Mouse (Mus musculus) midbrain, postnatal 0 days (tissue): ENCODE results near the gene Cbr2. TPM values are rescaled to one million over a fixed set of nuclear protein-coding genes. Genes with fewer than 3 reads are reported as not detected.
"Not testable (repeated sequence)": the region's sequence is repeated elsewhere in the genome, so short reads cannot be mapped to it uniquely, and the experiment has no call there.

Experiments used
- ATAC-seq: fragments of 200-750 bp; cut with Nextera tagmentation; 2 replicates; pipeline ENCODE4 v1.8.0; 2017; ENCODE audit warnings: moderate number of reproducible peaks, mild to moderate bottlenecking, moderate TSS enrichment, moderate library complexity; ENCODE audit not compliant: low FRiP score
- DNase-seq: peaks from one replicate; pipeline ENCODE4 v3.0.0-alpha.2; 2015; ENCODE audit warnings: low spot score
- H3K27ac ChIP-seq: fragments of 300-500 bp; sonication (generic); 2 replicates; pipeline ENCODE4 v1.5.1; 2014; ENCODE audit warnings: low read depth, mild to moderate bottlenecking, low read length, mixed read lengths
- H3K27me3 ChIP-seq: fragments of 300-500 bp; sonication (generic); 2 replicates; pipeline ENCODE4 v1.6.1; 2014; ENCODE audit warnings: low read length, control low read depth, mixed read lengths; ENCODE audit not compliant: insufficient read depth
- H3K36me3 ChIP-seq: fragments of 300-500 bp; sonication (generic); 2 replicates; pipeline ENCODE4 v1.6.1; 2014; ENCODE audit warnings: low read length, control low read depth, mixed read lengths; ENCODE audit not compliant: insufficient read depth
- H3K4me1 ChIP-seq: fragments of 300-500 bp; sonication (generic); 2 replicates; pipeline ENCODE4 v1.6.1; 2014; ENCODE audit warnings: mild to moderate bottlenecking, control low read depth, antibody characterized with exemption, low read length, mixed read lengths; ENCODE audit not compliant: insufficient read depth
- H3K4me2 ChIP-seq: fragments of 300-500 bp; sonication (generic); 2 replicates; pipeline ENCODE4 v1.6.1; 2014; ENCODE audit warnings: low read depth, mild to moderate bottlenecking, low read length, mixed read lengths; ENCODE audit not compliant: poor library complexity, severe bottlenecking
- H3K4me3 ChIP-seq: fragments of 300-500 bp; sonication (generic); 2 replicates; pipeline ENCODE4 v1.5.1; 2014; ENCODE audit warnings: low read depth, mild to moderate bottlenecking, low read length, moderate library complexity
- H3K9ac ChIP-seq: fragments of 300-500 bp; sonication (generic); replicated peaks from 2 replicates; pipeline ENCODE4 v1.6.1; 2014; ENCODE audit warnings: mild to moderate bottlenecking, low read length, moderate library complexity, mixed read lengths; ENCODE audit not compliant: poor library complexity, severe bottlenecking
- H3K9me3 ChIP-seq: fragments of 300-500 bp; sonication (generic); 2 replicates; pipeline ENCODE4 v1.6.1; 2016; ENCODE audit warnings: low read length, control low read depth
- CTCF ChIP-seq: IDR thresholded peaks from 2 replicates; pipeline ENCODE4 v1.5.1; 2016; ENCODE audit warnings: antibody characterized with exemption, mild to moderate bottlenecking
- WGBS: fragments of 180-500 bp; shearing (Covaris S2); extraction: QIAGEN DNeasy Blood & Tissue Kit; methylation state at CpG from one replicate; pipeline ENCODE4 v1.1.7; 2014; 5-methylcytosine and 5-hydroxymethylcytosine counted together
- polyA plus RNA-seq: library from polyadenylated mRNA; unstranded; fragments of >200 nt; fragmentation: Nextera tagmentation; extraction: Ambion mirVana; gene quantifications from 2 replicates; pipeline ENCODE4 v1.2.1, GENCODE M21; 2015
- total RNA-seq: library from RNA; depleted of rRNA; stranded (reverse); fragments of >200 nt; gene quantifications from 2 replicates; pipeline ENCODE4 v1.2.3, GENCODE M21; 2014; rRNA removed

The Cbr2 gene
- total RNA-seq = 3.6 and 5.2 TPM in 2 replicates
- polyA plus RNA-seq = 4.0 and 4.4 TPM in 2 replicates

DNA sequence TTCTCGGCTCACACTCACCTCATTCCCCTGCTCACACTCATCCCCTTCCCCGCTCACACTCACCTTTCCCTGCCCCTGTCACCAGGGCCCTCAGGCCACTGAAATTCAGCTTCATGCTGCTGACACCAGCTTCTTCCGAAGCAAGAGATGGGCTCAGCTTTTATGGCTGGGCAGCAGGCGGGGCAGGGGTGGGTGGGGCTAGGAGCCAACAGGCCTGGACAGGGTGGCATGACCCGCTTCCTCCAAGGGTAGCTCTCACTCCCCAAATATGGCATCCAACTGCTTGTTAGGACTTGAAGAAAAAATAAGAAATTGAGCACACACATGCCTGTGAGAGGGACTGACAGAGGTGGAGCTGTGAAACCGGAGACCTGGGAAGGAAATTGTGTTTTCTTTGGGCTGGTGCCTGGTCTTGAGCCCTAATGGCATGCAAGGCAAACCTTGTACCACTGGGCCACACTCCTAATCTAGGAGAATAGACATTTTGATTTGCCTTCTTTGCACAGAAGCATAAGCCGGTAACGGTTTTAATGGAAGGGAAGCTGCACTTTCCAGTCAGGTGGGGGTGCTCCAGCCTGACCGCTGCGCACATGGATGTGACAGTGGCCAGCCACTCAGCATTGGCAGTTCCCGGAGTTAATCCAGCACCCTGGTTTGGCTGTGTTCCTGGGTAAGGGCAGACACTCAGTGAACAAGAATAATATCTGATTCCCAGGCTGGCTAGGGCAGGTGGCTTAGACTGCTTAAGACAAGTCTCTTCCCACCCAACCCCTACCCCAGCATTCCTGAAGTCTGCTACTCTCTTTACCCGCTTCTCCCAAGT is at the start of gene Cbr2:
Gene Cbr2 (minus strand): TSS at position 257 of the 823 bp plus-strand sequence.
- no peaks in the 10 kb centered on the region for H3K4me1 ChIP-seq
- H3K4me3 ChIP-seq = no peak within 1 kb of the TSS
- TF ChIP-seq CTCF = no peak
- DNase-seq = no peak
- H3K9ac ChIP-seq = no peak within 1 kb of the TSS
- no peak for ATAC-seq
- no peaks in the 10 kb centered on the region for H3K27me3 ChIP-seq
- no peak within 1 kb of the TSS for H3K4me2 ChIP-seq
- H3K36me3 ChIP-seq = no peaks in the 10 kb centered on the region
- WGBS = 76% methylated on average over 12 of the region's 12 CpGs
- H3K27ac ChIP-seq = no peak within 1 kb of the TSS
- H3K9me3 ChIP-seq = no peaks in the 10 kb centered on the region

DNA sequence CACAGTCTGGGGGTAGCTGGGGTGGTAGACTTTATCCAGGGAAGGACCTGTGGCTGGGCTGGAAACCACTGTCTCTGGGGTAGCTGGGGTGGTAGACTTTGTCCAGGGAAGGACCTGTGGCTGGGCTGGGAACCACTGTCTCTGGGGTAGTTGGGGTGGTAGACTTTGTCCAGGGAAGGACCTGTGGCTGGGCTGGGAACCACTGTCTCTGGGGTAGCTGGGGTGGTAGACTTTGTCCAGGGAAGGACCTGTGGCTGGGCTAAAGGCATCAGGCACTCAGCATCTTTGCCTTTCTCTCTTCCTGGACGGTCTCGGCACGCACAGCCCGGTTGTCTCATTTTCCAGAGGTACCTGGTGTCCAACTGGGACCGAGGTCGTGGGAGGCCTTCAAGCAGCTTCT is 49.4 kb upstream of the Cbr2 start:
- not testable (repeated sequence) for H3K9me3 ChIP-seq, H3K27ac ChIP-seq, H3K4me2 ChIP-seq, H3K4me3 ChIP-seq, H3K27me3 ChIP-seq, DNase-seq, H3K4me1 ChIP-seq, ATAC-seq, H3K9ac ChIP-seq
- 92% methylated on average over 6 of the region's 6 CpGs for WGBS
- peaks cover 16% of the 10 kb centered on the region for H3K36me3 ChIP-seq

DNA sequence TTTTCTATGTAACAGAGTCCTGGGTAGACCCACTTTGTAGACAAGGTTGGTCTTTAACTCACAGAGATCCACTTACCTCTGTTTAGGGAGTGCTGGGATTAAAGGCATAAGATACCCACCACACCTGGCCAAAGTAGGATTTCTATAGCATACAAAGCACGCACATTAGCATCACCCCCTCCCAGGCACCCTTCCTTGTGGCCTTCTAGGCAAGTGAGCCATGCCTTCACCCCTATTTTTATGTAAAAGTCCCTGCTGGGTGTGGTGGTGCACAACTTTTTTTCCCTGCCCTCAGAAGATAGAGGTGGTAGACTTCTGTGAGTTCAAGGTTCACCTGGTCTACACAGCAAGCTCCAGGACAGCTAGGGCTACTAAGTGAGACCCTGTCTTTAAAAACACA is 48.0 kb upstream of the Cbr2 start:
- no peaks in the 10 kb centered on the region for H3K9me3 ChIP-seq
- DNase-seq (no peak), ATAC-seq (no peak)
- H3K4me2 ChIP-seq = no peak overlapping the region
- H3K9ac ChIP-seq = no peak overlapping the region
- H3K27ac ChIP-seq = no peak overlapping the region
- no peaks in the 10 kb centered on the region for H3K27me3 ChIP-seq
- no peak overlapping the region for H3K4me3 ChIP-seq
- no peak for TF ChIP-seq CTCF
- peaks cover 16% of the 10 kb centered on the region for H3K36me3 ChIP-seq
- H3K4me1 ChIP-seq = peaks cover 2% of the 10 kb centered on the region; the same call in 1 of the 2 replicates
- WGBS = 83% methylated on average over 1 of the region's 1 CpGs

DNA sequence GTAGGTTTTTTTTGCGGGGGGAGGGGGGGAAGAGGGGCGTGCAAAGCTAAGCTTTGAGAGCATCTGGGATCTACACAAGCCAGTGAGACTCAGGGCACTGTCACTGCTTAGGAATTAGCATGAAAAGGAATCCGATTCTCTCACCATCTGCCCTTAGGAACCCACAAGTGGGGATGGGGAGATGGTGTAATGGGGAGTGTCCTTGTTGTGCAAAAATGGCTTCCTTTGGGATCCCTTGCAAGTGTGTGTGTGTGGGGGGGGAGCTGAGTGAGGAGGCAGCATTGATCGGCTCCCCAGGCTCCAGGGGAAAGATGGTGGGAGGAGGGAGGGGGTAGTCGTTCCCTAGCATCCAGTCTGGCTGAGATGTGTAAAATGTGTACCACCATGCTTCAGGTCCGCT is 45.2 kb upstream of the Cbr2 start:
- H3K27me3 ChIP-seq = no peaks in the 10 kb centered on the region
- H3K4me2 ChIP-seq = no peak overlapping the region
- peaks cover 13% of the 10 kb centered on the region for H3K36me3 ChIP-seq
- H3K4me3 ChIP-seq = no peak overlapping the region
- H3K9ac ChIP-seq = 0 out of 2 replicates have a peak overlapping the region, but pooled peaks have one; percentile 19
- DNase-seq (no peak), ATAC-seq (no peak)
- WGBS = 27% methylated on average over 6 of the region's 6 CpGs
- H3K27ac ChIP-seq = no peak overlapping the region
- H3K9me3 ChIP-seq = no peaks in the 10 kb centered on the region
- no peak for TF ChIP-seq CTCF
- H3K4me1 ChIP-seq = no peaks in the 10 kb centered on the region

DNA sequence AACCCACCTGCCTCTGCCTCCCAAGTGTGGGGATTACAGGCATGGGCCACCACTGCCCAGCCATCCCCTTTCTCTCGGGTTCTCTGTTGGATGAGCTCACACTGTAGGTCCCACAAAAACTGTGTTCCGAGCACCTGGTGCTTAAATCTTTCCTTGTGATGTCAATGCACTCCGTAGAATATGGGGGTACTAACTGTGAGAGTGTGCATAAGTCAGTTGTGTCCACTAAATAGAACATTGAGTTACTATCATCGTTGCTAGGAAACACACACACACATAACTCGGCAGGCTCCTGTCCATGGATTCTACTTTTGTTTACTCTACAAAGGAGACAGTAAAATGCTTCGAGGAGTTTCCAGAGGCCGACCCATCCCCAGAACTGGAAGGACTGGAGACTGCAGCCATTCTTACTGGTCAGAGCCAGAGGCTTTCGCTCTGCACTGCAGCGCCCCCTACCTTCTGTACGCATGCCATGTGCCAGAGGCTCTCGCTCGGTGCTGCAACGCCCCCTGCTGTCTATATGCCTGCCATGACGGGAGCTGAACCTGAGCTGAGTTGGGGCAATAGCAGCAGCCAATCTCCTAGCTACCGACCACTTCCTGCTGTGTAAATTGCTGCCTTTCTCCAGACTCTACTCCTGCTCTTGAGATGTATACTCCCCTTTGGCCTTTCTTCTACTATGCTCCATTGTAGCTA is 44.0 kb upstream of the Cbr2 start:
- WGBS = 25% methylated on average over 15 of the region's 15 CpGs
- no peak overlapping the region for H3K4me3 ChIP-seq
- peaks cover 6% of the 10 kb centered on the region for H3K36me3 ChIP-seq
- TF ChIP-seq CTCF = peak; percentile 100
- no peaks in the 10 kb centered on the region for H3K27me3 ChIP-seq
- H3K4me2 ChIP-seq = no peak overlapping the region
- no peaks in the 10 kb centered on the region for H3K4me1 ChIP-seq
- H3K27ac ChIP-seq = no peak overlapping the region
- ATAC-seq (peak; percentile 81), DNase-seq (peak; percentile 93)
- no peaks in the 10 kb centered on the region for H3K9me3 ChIP-seq
- H3K9ac ChIP-seq = no peak overlapping the region
